Mouse (Mus musculus): ENCODE results near the gene Apof. TPM values are rescaled to one million over a fixed set of nuclear protein-coding genes. Genes with fewer than 3 reads are reported as not detected.

Gene Apof
- not detected for polyA plus RNA-seq (2015; fragmentation: Illumina TruSeq; extraction: RNeasy Lipid Tissue Mini Kit (QIAGEN cat#74804); ENCODE audit: low read depth, low replicate concordance)

DNA sequence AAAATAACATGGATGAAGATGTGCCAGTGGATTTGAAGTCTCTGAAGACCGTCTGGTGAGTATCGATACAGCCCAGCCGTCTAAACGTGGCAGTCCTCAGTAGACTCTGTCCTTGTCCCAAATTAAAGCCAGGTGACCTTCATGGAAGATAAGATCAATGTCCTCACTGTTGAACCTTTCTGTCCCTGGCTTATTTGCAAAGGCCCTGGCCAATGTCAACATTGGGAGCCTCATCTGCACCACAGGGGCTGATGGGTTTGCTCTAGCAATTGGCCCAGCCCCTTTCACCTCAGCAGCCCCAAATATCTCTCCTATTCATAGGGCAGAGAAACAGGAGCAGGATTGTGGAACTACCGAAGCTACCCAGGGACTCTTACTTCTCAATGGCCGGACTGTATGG is at the start of gene Apof:
Gene Apof (plus strand): TSS at position 301 of the 400 bp plus-strand sequence.

DNA sequence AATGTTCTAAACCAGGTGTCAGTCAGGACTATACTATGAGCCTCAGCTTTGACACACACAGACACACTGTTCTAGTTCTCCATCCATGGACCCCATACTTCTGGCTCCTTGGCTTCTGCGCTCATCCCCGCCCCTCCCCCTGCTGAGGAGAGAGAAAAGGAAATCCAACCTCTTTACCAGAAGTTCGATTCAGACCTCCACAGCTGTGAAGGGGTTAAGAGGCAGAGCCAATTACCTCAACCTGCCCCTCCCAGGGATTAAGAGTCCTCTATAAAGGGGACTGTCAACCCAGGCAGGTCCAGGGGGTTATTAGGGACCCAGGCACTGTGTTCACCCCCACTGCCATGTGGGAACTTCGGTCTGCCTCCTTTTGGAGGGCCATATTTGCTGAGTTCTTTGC is 42.9 kb upstream of the Apof start, which contains the start of gene Mip:
Gene Mip (plus strand): TSS at position 301 of the 400 bp plus-strand sequence.

GRCm38 (mm10) chr10:128231697-128232419 is 36.6 kb upstream of the Apof start, which contains the start of gene Timeless:
Gene Timeless, plus strand, starts transcription at chr10:128232065.

DNA sequence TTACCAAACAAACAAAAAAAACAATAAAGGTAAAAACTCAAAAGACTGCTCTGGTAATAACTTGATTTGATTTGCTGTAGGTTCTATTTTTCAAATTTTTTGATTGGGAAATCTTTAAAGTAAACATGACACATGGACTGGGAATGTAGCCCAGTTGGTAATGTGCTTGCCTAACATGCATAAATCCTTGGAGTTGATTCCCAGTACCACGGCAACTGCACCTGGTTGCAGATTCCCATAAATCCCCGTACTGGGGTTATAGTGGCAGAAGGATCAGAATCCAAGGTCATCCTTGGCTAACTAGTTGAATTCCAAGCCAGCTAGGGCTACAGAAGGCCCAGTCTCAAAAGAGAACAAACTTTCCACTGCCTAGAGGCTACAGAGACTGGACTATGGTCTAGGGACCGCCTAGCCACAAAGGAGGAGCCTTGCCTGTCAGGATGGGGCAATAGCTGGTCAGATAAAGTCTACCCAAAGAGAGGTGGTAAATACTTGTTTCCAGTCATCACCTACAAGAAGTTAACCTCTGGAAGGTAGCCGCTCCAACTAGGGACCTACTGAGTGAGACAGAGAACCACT is 14.7 kb upstream of the Apof start, which contains the start of gene Apon:
Gene Apon (plus strand): TSS at position 420 of the 579 bp plus-strand sequence.

GRCm38 (mm10) chr10:128270287-128270841 is 1.9 kb downstream of the Apof start, which contains the start of gene Stat2:
Gene Stat2, plus strand, starts transcription at chr10:128270559.

DNA sequence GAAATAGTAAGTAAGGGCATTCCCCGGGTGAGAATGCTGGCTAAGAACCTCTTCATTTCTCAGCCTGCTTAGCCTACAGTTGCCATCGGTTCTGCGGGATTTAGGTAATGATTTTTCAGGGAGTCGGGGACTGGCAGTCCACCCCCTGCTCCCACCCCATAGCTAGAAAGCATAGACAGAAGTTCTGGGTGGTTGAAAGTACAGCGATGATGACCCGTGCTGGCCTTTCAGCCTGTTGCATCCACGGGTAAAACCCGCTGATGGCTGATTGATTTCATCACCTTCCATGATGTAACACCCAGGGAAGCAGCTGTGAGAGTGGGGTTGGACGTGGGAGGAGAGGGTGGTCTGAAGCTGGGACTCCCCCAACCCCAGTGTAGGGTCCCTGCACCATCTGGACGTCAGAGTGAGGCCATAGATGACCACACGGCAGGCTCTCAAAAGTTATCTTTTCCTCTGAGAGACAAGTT is 30.3 kb downstream of the Apof start, which contains the start of gene Il23a:
Gene Il23a (minus strand): TSS at position 51 of the 470 bp plus-strand sequence.

GRCm38 (mm10) chr10:128303126-128304021 is 34.9 kb downstream of the Apof start, which contains the start of gene Pan2:
Gene Pan2, plus strand, starts transcription at chr10:128303335.

Other genes with a start within 250 kb of the Apof start
- 731 TPM for gene Naca, start 233.1 kb upstream of the Apof start, polyA plus RNA-seq (2015; fragmentation: Illumina TruSeq; extraction: RNeasy Lipid Tissue Mini Kit (QIAGEN cat#74804); ENCODE audit: low read depth, low replicate concordance)
- 153 TPM for gene Ptges3, start 209.7 kb upstream of the Apof start, polyA plus RNA-seq (2015; fragmentation: Illumina TruSeq; extraction: RNeasy Lipid Tissue Mini Kit (QIAGEN cat#74804); ENCODE audit: low read depth, low replicate concordance)
- gene Atp5b, start 185.4 kb upstream of the Apof start, polyA plus RNA-seq (2015; fragmentation: Illumina TruSeq; extraction: RNeasy Lipid Tissue Mini Kit (QIAGEN cat#74804); ENCODE audit: low read depth, low replicate concordance): 1,953 TPM
- 20.7 TPM for gene Baz2a, start 177.1 kb upstream of the Apof start, polyA plus RNA-seq (2015; fragmentation: Illumina TruSeq; extraction: RNeasy Lipid Tissue Mini Kit (QIAGEN cat#74804); ENCODE audit: low read depth, low replicate concordance)
- gene Rbms2, start 88.4 kb upstream of the Apof start, polyA plus RNA-seq (2015; fragmentation: Illumina TruSeq; extraction: RNeasy Lipid Tissue Mini Kit (QIAGEN cat#74804); ENCODE audit: low read depth, low replicate concordance): 11.2 TPM
- 39.5 TPM for gene Gls2, start 74.2 kb upstream of the Apof start, polyA plus RNA-seq (2015; fragmentation: Illumina TruSeq; extraction: RNeasy Lipid Tissue Mini Kit (QIAGEN cat#74804); ENCODE audit: low read depth, low replicate concordance)
- 11.4 TPM for gene Spryd4, start 56.9 kb upstream of the Apof start, polyA plus RNA-seq (2015; fragmentation: Illumina TruSeq; extraction: RNeasy Lipid Tissue Mini Kit (QIAGEN cat#74804); ENCODE audit: low read depth, low replicate concordance)
- not detected for gene Mip, start 42.8 kb upstream of the Apof start, polyA plus RNA-seq (2015; fragmentation: Illumina TruSeq; extraction: RNeasy Lipid Tissue Mini Kit (QIAGEN cat#74804); ENCODE audit: low read depth, low replicate concordance)
- 4.7 TPM for gene Timeless, start 36.6 kb upstream of the Apof start, polyA plus RNA-seq (2015; fragmentation: Illumina TruSeq; extraction: RNeasy Lipid Tissue Mini Kit (QIAGEN cat#74804); ENCODE audit: low read depth, low replicate concordance)
- not detected for gene Apon, start 14.6 kb upstream of the Apof start, polyA plus RNA-seq (2015; fragmentation: Illumina TruSeq; extraction: RNeasy Lipid Tissue Mini Kit (QIAGEN cat#74804); ENCODE audit: low read depth, low replicate concordance)
- gene Stat2, start 1.9 kb downstream of the Apof start, polyA plus RNA-seq (2015; fragmentation: Illumina TruSeq; extraction: RNeasy Lipid Tissue Mini Kit (QIAGEN cat#74804); ENCODE audit: low read depth, low replicate concordance): 22.9 TPM
- gene Il23a, start 30.1 kb downstream of the Apof start, polyA plus RNA-seq (2015; fragmentation: Illumina TruSeq; extraction: RNeasy Lipid Tissue Mini Kit (QIAGEN cat#74804); ENCODE audit: low read depth, low replicate concordance): 0.46 TPM
- 13.7 TPM for gene Pan2, start 34.7 kb downstream of the Apof start, polyA plus RNA-seq (2015; fragmentation: Illumina TruSeq; extraction: RNeasy Lipid Tissue Mini Kit (QIAGEN cat#74804); ENCODE audit: low read depth, low replicate concordance)
- 94.6 TPM for gene Cnpy2, start 53.8 kb downstream of the Apof start, polyA plus RNA-seq (2015; fragmentation: Illumina TruSeq; extraction: RNeasy Lipid Tissue Mini Kit (QIAGEN cat#74804); ENCODE audit: low read depth, low replicate concordance)
- gene Cs, start 69.1 kb downstream of the Apof start, polyA plus RNA-seq (2015; fragmentation: Illumina TruSeq; extraction: RNeasy Lipid Tissue Mini Kit (QIAGEN cat#74804); ENCODE audit: low read depth, low replicate concordance): 216 TPM
- gene Coq10a, start 100.3 kb downstream of the Apof start, polyA plus RNA-seq (2015; fragmentation: Illumina TruSeq; extraction: RNeasy Lipid Tissue Mini Kit (QIAGEN cat#74804); ENCODE audit: low read depth, low replicate concordance): 67.8 TPM
- gene Ankrd52, start 108.4 kb downstream of the Apof start, polyA plus RNA-seq (2015; fragmentation: Illumina TruSeq; extraction: RNeasy Lipid Tissue Mini Kit (QIAGEN cat#74804); ENCODE audit: low read depth, low replicate concordance): 25.4 TPM
- 0.57 TPM for gene Slc39a5, start 132.6 kb downstream of the Apof start, polyA plus RNA-seq (2015; fragmentation: Illumina TruSeq; extraction: RNeasy Lipid Tissue Mini Kit (QIAGEN cat#74804); ENCODE audit: low read depth, low replicate concordance)
- 120 TPM for gene Nabp2, start 142.8 kb downstream of the Apof start, polyA plus RNA-seq (2015; fragmentation: Illumina TruSeq; extraction: RNeasy Lipid Tissue Mini Kit (QIAGEN cat#74804); ENCODE audit: low read depth, low replicate concordance)
- 73.7 TPM for gene Rnf41, start 143.0 kb downstream of the Apof start, polyA plus RNA-seq (2015; fragmentation: Illumina TruSeq; extraction: RNeasy Lipid Tissue Mini Kit (QIAGEN cat#74804); ENCODE audit: low read depth, low replicate concordance)
- gene Smarcc2, start 190.6 kb downstream of the Apof start, polyA plus RNA-seq (2015; fragmentation: Illumina TruSeq; extraction: RNeasy Lipid Tissue Mini Kit (QIAGEN cat#74804); ENCODE audit: low read depth, low replicate concordance): 140 TPM
- 1,213 TPM for gene Myl6, start 225.5 kb downstream of the Apof start, polyA plus RNA-seq (2015; fragmentation: Illumina TruSeq; extraction: RNeasy Lipid Tissue Mini Kit (QIAGEN cat#74804); ENCODE audit: low read depth, low replicate concordance)
- 33.8 TPM for gene Myl6b, start 230.0 kb downstream of the Apof start, polyA plus RNA-seq (2015; fragmentation: Illumina TruSeq; extraction: RNeasy Lipid Tissue Mini Kit (QIAGEN cat#74804); ENCODE audit: low read depth, low replicate concordance)

All from brain, adult 10 weeks (tissue).